In the genomic region with DNA sequence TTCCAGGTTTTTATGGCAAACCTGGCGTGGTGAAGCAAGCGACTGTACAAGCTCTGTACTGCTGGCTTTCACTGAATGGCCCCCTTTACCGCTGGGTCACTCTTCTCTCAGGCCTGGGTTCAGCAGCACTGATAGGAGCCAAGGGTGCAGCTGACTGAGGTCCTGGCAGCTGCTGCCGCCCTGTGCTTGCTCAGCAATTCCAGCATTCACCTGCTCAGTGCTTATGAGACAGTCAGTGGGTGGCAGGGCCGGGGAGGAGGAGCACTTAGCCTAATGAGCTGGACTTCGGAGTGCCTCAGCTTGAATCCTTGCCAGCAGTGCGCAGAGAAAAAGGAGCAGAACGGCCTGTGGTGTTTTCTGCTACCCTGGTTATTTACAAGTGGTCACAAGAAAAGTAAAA, we compare ENCODE assay signal across 8 mouse cellular contexts.
DNase-seq lines count a peak whose midpoint lies in the region; ATAC-seq and TF ChIP-seq lines count a peak whose summit lies in the region.

No protein-coding gene starts in this region.

- no peaks in the 10 kb centered on the region for H3K9me3 ChIP-seq in neural tube, embryonic 12.5 days
- no peaks in the 10 kb centered on the region for H3K9me3 ChIP-seq in intestine, postnatal 0 days (ENCODE audit: control insufficient read depth)
- no peaks in the 10 kb centered on the region for H3K9me3 ChIP-seq in midbrain, embryonic 15.5 days

- 37% methylated on average over 8 of the region's 8 CpGs for WGBS in neural tube, embryonic 12.5 days
- 28% methylated on average over 8 of the region's 8 CpGs for WGBS in intestine, postnatal 0 days
- 41% methylated on average over 8 of the region's 8 CpGs for whole genome bisulfite sequencing in midbrain, embryonic 15.5 days

- H3K4me1 ChIP-seq in neural tube, embryonic 12.5 days = no peaks in the 10 kb centered on the region
- H3K4me1 ChIP-seq in intestine, postnatal 0 days (replicated peaks; ENCODE audit: control insufficient read depth, insufficient read depth, low read length) = no peaks in the 10 kb centered on the region
- peaks cover 5% of the 10 kb centered on the region; the same call in 1 of the 2 replicates for H3K4me1 ChIP-seq in midbrain, embryonic 15.5 days

- DNase-seq in cerebellum, adult 9-10 months = no peak
- DNase-seq in neural tube, embryonic 10.5 days (ENCODE audit: extremely low spot score, low spot score) = no peak
- no peak for DNase-seq in spleen, postnatal 36 days (ENCODE audit: low spot score in 2 of 2)
- DNase-seq in urinary bladder, adult 2 months (ENCODE audit: low spot score) = no peak

- ATAC-seq in cerebellum, adult (ENCODE audit: insufficient number of reproducible peaks, low FRiP score, low TSS enrichment) = peak; percentile 33; the same call in 1 of the 2 replicates
- ATAC-seq in neural tube, embryonic 12.5 days (ENCODE audit: low FRiP score, low read depth) = 0 out of 2 replicates have a peak, but pooled peaks have one; percentile 58
- peak; percentile 74; the same call in 1 of the 2 replicates for ATAC-seq in intestine, postnatal 0 days
- ATAC-seq in midbrain, embryonic 15.5 days (replicated peaks) = 0 out of 2 replicates have a peak, but pooled peaks have one; percentile 52

- H3K4me3 ChIP-seq in neural tube, embryonic 12.5 days = no peak overlapping the region
- no peak overlapping the region for H3K4me3 ChIP-seq in intestine, postnatal 0 days (ENCODE audit: low read depth, low read length)
- no peak overlapping the region for H3K4me3 ChIP-seq in midbrain, embryonic 15.5 days

- H3K27me3 ChIP-seq in neural tube, embryonic 12.5 days (replicated peaks) = no peaks in the 10 kb centered on the region
- no peaks in the 10 kb centered on the region for H3K27me3 ChIP-seq in intestine, postnatal 0 days (replicated peaks; ENCODE audit: control insufficient read depth, insufficient read depth, low read length)
- H3K27me3 ChIP-seq in midbrain, embryonic 15.5 days (replicated peaks) = no peaks in the 10 kb centered on the region

- H3K36me3 ChIP-seq in neural tube, embryonic 12.5 days = no peaks in the 10 kb centered on the region
- no peaks in the 10 kb centered on the region for H3K36me3 ChIP-seq in intestine, postnatal 0 days (ENCODE audit: control insufficient read depth, insufficient read depth)
- H3K36me3 ChIP-seq in midbrain, embryonic 15.5 days (replicated peaks) = no peaks in the 10 kb centered on the region

- H3K27ac ChIP-seq in neural tube, embryonic 12.5 days = no peak overlapping the region
- no peak overlapping the region for H3K27ac ChIP-seq in intestine, postnatal 0 days (ENCODE audit: low read depth, low read length)
- no peak overlapping the region for H3K27ac ChIP-seq in midbrain, embryonic 15.5 days

- H3K9ac ChIP-seq in neural tube, embryonic 12.5 days = no peak overlapping the region
- no peak overlapping the region for H3K9ac ChIP-seq in intestine, postnatal 0 days (ENCODE audit: low read depth, low read length)
- no peak overlapping the region for H3K9ac ChIP-seq in midbrain, embryonic 15.5 days

- no peak overlapping the region for H3K4me2 ChIP-seq in neural tube, embryonic 12.5 days (replicated peaks)
- no peak overlapping the region for H3K4me2 ChIP-seq in intestine, postnatal 0 days (replicated peaks; ENCODE audit: low read depth)
- no peak overlapping the region for H3K4me2 ChIP-seq in midbrain, embryonic 15.5 days

- TF ChIP-seq CTCF in intestine, postnatal 0 days (IDR thresholded peaks at IDR 0.05; ENCODE audit: low read depth) = no peak
